Mouse (Mus musculus): ENCODE results near the gene Kcnq2. TPM values are rescaled to one million over a fixed set of nuclear protein-coding genes. Genes with fewer than 3 reads are reported as not detected.
A peak's percentile ranks its signal among the peaks of the same experiment; 100 is the strongest.

The Kcnq2 gene
- polyA plus RNA-seq, 1 experiment, result 171 TPM

DNA sequence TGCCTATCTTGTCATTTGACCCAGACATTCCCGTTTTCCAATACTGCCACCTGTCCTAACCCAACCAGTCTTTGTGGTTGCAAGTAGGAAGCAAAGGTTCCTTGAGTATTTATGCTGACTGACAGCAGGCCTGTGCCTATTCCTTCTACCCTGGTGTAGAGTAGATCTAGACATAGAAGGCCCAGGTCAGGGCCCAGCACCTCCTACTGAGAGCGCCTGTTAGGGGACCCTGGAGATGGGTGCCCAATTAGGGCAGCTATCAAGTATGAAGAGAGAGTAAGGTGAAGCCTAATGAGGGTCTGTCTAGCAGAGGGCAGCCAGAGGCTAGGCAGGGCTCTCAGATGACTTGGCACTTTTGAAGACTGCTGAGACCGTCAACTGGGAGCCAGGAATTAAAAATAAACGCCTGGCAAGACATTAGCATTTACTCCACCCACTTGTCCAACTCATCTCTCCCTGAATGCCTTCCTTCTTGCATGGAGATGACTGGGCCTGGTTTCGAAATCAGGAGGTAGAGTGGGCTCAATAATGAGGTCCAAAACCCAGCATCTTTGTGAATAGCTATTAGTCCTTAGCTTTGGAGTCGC, 22.7 kb upstream of the Kcnq2 start:
- Histone ChIP-seq H3K4me1 (ENCODE audit: control insufficient read depth, insufficient read depth, low read length) (peaks cover 14% of the 10 kb centered on the region), H3K4me3 (ENCODE audit: insufficient read depth, low read length) (no peak overlapping the region; the same call in 1 of the 2 replicates), H3K27ac (ENCODE audit: insufficient read depth, low read length) (peak overlapping the region; percentile 98)
- TF ChIP-seq CTCF (IDR thresholded peaks at IDR 0.05; ENCODE audit: extremely low read depth, insufficient read depth, low read length), result no peak
- TF ChIP-seq POLR2A (IDR thresholded peaks at IDR 0.05; ENCODE audit: extremely low read depth, insufficient read depth, low read length), result no peak

GRCm38 (mm10) chr2:181157180-181157579, 22.1 kb upstream of the Kcnq2 start:
- Histone ChIP-seq H3K27ac (ENCODE audit: insufficient read depth, low read length) (peak overlapping the region; percentile 98), H3K4me3 (ENCODE audit: insufficient read depth, low read length) (peak overlapping the region; percentile 97), H3K4me1 (ENCODE audit: control insufficient read depth, insufficient read depth, low read length) (peaks cover 14% of the 10 kb centered on the region)

DNA sequence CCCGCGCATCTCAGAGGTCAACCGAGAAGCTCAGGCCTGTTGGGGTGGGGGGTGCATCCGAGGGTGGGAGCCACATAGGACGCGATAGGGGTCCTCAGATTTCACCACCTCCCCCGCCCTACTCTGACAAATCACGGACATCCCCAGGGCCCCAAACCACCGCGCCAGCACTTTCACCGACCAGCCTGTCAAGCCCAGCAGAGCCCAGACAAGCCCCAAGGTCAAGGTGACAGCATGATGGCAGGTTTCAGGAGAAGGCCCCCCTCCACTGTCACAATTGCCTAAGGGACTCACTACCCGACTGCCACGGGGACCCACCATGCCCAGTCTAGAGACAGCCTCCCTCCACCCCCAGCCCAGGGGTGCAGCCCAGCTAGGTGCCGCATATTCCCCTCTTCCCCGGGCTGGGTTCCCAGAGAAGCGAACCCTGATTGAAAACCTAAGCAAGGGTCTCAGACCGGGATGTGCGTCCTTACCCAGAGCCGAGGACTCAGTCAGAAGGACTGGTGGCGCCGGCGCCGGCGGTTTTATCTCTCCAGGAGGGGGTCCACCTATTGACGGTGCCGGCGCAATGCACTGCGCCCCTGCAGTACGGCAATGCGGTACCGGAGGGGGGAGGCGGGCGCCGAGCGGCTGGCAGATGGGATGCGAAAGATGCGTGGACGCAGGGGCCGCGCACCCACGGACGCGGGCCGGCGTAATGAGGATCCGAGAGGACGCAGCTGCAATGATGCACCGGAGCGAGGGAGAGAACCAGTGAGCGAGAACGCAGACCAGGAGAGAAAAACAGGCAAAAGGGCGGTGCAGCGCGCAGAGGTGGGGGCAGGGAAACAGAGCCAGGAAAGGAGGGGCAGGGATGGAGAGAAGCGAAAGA, 21.4 kb upstream of the Kcnq2 start, which contains the start of gene Eef1a2:
TSS of gene Eef1a2 (minus strand) at position 767 of the 874 bp plus-strand sequence.
- no peak for TF ChIP-seq CTCF (IDR thresholded peaks at IDR 0.05; ENCODE audit: extremely low read depth, insufficient read depth, low read length)
- peak; percentile 74 for TF ChIP-seq POLR2A (IDR thresholded peaks at IDR 0.05; ENCODE audit: extremely low read depth, insufficient read depth, low read length)
- H3K4me3 ChIP-seq (ENCODE audit: insufficient read depth, low read length), result peak within 1 kb of the TSS; percentile 97
- H3K4me1 ChIP-seq (ENCODE audit: control insufficient read depth, insufficient read depth, low read length), result peaks cover 14% of the 10 kb centered on the region
- H3K27ac ChIP-seq (ENCODE audit: insufficient read depth, low read length), result peak within 1 kb of the TSS; percentile 98

More at GRCm38 (mm10) chr2:181157180-181157579, 22.1 kb upstream of the Kcnq2 start:
- no peak for TF ChIP-seq POLR2A (IDR thresholded peaks at IDR 0.05; ENCODE audit: extremely low read depth, insufficient read depth, low read length)
- TF ChIP-seq CTCF (IDR thresholded peaks at IDR 0.05; ENCODE audit: extremely low read depth, insufficient read depth, low read length), result no peak

DNA sequence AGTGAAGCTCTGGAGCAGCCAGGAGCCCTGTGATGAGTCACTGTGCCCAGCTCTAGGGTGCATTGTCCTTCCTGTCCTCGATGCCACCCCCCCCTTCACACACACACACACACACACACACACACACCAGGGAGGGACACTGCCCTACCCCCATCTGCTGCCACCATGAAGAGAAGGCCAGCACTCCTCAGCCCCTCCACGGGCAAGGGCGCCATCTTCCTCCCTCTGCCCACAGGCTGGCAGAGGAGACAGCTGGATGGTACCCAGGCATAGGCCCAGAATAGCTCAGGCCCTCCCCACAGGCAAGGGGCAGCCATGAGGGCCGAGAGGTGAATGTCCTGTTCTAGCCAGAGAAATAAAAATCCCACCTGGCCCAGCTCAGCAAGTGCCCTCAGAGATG, 20.7 kb upstream of the Kcnq2 start:
- TF ChIP-seq POLR2A (IDR thresholded peaks at IDR 0.05; ENCODE audit: extremely low read depth, insufficient read depth, low read length), result no peak
- TF ChIP-seq CTCF (IDR thresholded peaks at IDR 0.05; ENCODE audit: extremely low read depth, insufficient read depth, low read length), result no peak
- Histone ChIP-seq H3K4me1 (ENCODE audit: control insufficient read depth, insufficient read depth, low read length) (peaks cover 16% of the 10 kb centered on the region), H3K4me3 (ENCODE audit: insufficient read depth, low read length) (peak overlapping the region; percentile 97), H3K27ac (ENCODE audit: insufficient read depth, low read length) (peak overlapping the region; percentile 98)

DNA sequence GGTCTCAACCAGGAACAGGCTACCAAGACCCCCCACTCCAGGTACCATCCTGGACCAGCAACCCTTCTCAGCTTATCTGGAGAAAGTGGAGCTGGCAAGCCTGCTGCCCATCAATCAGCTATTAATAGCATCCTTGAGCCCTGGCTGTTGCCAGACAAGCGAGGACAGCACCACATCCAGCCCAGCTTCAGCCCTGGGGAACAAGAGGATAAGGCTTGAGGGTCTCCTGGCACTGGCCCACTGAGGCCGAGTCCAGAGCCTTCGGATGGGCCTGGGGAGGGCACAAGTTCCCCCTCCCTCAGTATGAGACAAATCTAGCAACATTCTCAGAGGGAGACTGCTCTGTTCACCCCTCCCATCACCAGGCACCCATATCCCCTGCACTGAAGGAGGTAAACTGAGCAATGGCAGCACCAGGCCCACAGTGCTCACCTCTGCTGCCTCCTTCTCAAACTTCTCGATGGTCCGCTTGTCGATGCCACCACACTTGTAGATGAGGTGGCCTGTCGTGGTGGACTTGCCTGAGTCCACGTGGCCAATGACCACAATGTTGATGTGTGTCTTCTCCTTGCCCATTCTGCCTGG, 19.8 kb upstream of the Kcnq2 start:
- TF ChIP-seq POLR2A (IDR thresholded peaks at IDR 0.05; ENCODE audit: extremely low read depth, insufficient read depth, low read length) (no peak), CTCF (IDR thresholded peaks at IDR 0.05; ENCODE audit: extremely low read depth, insufficient read depth, low read length) (no peak)
- Histone ChIP-seq H3K27ac (ENCODE audit: insufficient read depth, low read length) (no peak overlapping the region), H3K4me3 (ENCODE audit: insufficient read depth, low read length) (peak overlapping the region; percentile 97), H3K4me1 (ENCODE audit: control insufficient read depth, insufficient read depth, low read length) (peaks cover 16% of the 10 kb centered on the region)

- H3K27ac ChIP-seq (ENCODE audit: insufficient read depth, low read length), result no peak overlapping the region
- TF ChIP-seq CTCF (IDR thresholded peaks at IDR 0.05; ENCODE audit: extremely low read depth, insufficient read depth, low read length) (no peak), POLR2A (IDR thresholded peaks at IDR 0.05; ENCODE audit: extremely low read depth, insufficient read depth, low read length) (no peak)
- H3K4me1 ChIP-seq (ENCODE audit: control insufficient read depth, insufficient read depth, low read length), result peaks cover 12% of the 10 kb centered on the region
- H3K4me3 ChIP-seq (ENCODE audit: insufficient read depth, low read length), result peak overlapping the region; percentile 97
These were observed 19.3 kb upstream of the Kcnq2 start for GRCm38 (mm10) chr2:181154361-181154760.

DNA sequence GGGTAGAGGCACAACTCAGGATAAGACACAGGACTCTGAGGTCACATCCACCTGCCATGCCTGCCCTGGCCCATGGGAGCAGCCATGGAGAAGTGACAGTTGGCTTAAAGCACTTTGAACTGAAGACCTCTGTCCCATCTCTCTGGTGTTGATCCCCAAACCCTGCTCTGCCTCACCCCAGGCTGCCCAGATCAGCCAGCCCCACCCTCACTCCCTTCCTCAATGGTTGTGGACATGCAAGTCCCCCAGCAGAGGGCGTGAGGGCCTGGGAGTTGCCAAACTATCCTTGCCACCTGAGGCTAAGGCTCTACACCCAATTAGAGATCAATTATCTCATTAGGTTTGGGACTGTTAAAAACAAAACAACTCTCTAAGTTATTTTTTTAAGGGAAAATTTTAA, 18.7 kb upstream of the Kcnq2 start:
- peak overlapping the region; percentile 97 for H3K4me3 ChIP-seq (ENCODE audit: insufficient read depth, low read length)
- H3K27ac ChIP-seq (ENCODE audit: insufficient read depth, low read length), result no peak overlapping the region
- H3K4me1 ChIP-seq (ENCODE audit: control insufficient read depth, insufficient read depth, low read length), result peaks cover 10% of the 10 kb centered on the region
- TF ChIP-seq POLR2A (IDR thresholded peaks at IDR 0.05; ENCODE audit: extremely low read depth, insufficient read depth, low read length) (no peak), CTCF (IDR thresholded peaks at IDR 0.05; ENCODE audit: extremely low read depth, insufficient read depth, low read length) (peak; percentile 56)

DNA sequence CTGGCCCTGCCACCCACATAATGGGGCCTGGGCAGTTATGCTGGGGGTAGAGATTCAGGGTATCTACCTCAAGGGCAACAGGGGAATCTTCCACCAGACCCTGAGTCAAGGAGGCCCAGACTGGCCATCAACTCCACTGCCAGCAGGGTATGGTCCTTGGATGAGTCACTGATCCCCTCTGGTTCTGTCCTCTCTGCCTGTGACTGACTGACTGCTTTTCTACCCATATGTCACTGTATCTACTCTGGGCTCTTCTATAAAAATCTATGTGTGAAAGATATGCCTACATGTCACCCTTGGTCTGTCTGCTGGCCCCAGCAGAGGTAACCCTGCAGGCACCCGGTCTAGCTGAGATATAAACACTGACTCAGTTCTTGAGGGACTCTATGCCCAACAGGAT, 18.0 kb upstream of the Kcnq2 start:
- Histone ChIP-seq H3K4me1 (ENCODE audit: control insufficient read depth, insufficient read depth, low read length) (peaks cover 7% of the 10 kb centered on the region), H3K4me3 (ENCODE audit: insufficient read depth, low read length) (peak overlapping the region; percentile 97; the same call in 1 of the 2 replicates), H3K27ac (ENCODE audit: insufficient read depth, low read length) (no peak overlapping the region)
- peak; percentile 8; the same call in 1 of the 2 replicates for TF ChIP-seq POLR2A (IDR thresholded peaks at IDR 0.05; ENCODE audit: extremely low read depth, insufficient read depth, low read length)
- TF ChIP-seq CTCF (IDR thresholded peaks at IDR 0.05; ENCODE audit: extremely low read depth, insufficient read depth, low read length), result no peak

DNA sequence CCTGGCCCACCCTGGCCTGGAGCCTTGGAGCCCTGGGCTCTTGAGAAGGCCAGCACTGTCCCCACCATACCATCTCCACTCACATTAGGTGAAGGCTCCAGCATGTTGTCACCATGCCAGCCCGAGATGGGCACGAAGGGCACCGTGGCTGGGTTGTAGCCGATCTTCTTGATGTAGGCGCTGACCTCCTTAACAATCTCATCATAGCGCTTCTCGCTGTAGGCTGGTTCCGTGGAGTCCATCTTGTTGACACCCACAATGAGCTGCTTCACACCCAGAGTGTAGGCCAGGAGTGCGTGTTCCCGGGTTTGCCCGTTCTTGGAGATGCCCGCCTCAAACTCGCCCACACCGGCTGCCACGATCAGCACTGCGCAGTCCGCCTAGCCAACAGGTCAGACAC, 17.6 kb upstream of the Kcnq2 start:
- TF ChIP-seq POLR2A (IDR thresholded peaks at IDR 0.05; ENCODE audit: extremely low read depth, insufficient read depth, low read length) (no peak; the same call in 1 of the 2 replicates), CTCF (IDR thresholded peaks at IDR 0.05; ENCODE audit: extremely low read depth, insufficient read depth, low read length) (no peak)
- Histone ChIP-seq H3K27ac (ENCODE audit: insufficient read depth, low read length) (no peak overlapping the region), H3K4me1 (ENCODE audit: control insufficient read depth, insufficient read depth, low read length) (peaks cover 7% of the 10 kb centered on the region), H3K4me3 (ENCODE audit: insufficient read depth, low read length) (peak overlapping the region; percentile 97)

Measured in cortical plate, adult 2 months (tissue).